Mouse (Mus musculus) megakaryocyte-erythroid progenitor cell, adult 5-6 weeks (primary cell): ENCODE results near the gene Unc93a. TPM values are rescaled to one million over a fixed set of nuclear protein-coding genes. Genes with fewer than 3 reads are reported as not detected.
"Not testable (repeated sequence)": the region's sequence is repeated elsewhere in the genome, so short reads cannot be mapped to it uniquely, and the experiment has no call there.

Source experiments
- ATAC-seq: replicated peaks from 2 replicates; pipeline ENCODE4 v1.8.0; 2016; ENCODE audit warnings: mild to moderate bottlenecking, inconsistent platforms; ENCODE audit not compliant: severe bottlenecking, poor library complexity, low FRiP score, low TSS enrichment
- total RNA-seq, 2 experiments: library from RNA; stranded (forward) in 1 of 2; stranded (reverse) in 1 of 2; fragments of 200-1000, 215-1000 nt in 1 of 2; fragments of >200 nt in 1 of 2; fragmentation: Nextera tagmentation in 1 of 2; gene quantifications; 2 replicates each; pipeline ENCODE4 v1.2.3; 2014 to 2017

Gene Unc93a
- total RNA-seq, 2 experiments from 2014 or later = 0.33 TPM; not detected in 1

DNA sequence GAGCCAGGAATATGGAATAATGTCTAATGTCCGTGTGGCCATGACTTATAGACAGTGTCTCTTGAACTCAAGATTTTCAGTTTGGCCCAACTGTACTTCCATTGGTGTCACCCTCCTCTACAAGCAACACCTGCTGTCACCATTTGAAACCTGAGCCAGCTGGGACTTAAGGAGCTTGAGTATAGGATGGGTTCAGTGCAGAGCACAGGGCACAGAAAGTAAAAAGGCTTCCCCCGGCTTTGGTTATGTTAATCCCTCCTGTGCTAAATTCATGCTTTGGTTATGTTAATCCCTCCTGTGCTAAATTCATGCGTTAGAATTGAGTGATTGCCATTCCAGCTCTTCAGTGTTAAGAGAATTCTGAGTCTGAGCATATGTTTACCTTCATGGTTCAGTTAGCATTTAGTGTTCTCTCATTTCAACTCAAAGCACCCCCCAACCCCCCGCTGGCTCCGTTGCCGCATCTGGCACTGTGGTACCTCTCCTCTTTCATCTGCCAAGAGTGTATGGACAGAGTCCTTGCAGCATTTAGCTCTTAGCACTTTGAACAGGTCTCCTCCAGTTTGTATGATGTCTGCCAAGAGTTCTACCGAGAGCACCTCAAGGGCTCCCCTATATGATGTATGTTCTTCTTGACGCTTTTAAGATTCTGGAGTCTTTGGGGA, 39.4 kb downstream of the Unc93a start:
- not testable (repeated sequence) for ATAC-seq

DNA sequence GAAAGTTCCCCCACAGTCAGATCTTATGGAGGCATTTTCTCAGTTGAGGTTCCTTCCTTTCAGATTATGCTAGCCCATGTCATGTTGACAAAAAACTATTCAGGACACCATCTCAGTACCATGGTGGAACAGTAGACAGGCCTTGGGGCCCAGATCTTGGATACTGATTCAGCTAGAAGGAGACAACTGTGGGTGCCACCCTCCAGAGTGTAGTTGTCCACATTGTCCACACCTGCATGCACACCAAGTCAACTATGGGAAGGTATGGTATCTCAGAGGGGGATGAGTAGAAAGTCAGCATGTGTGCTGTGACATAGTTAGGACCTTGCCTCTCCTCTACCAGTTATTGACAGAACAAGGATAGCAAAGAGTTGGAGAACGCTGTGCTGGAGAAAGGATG, 40.1 kb downstream of the Unc93a start:
- not testable (repeated sequence) for ATAC-seq

DNA sequence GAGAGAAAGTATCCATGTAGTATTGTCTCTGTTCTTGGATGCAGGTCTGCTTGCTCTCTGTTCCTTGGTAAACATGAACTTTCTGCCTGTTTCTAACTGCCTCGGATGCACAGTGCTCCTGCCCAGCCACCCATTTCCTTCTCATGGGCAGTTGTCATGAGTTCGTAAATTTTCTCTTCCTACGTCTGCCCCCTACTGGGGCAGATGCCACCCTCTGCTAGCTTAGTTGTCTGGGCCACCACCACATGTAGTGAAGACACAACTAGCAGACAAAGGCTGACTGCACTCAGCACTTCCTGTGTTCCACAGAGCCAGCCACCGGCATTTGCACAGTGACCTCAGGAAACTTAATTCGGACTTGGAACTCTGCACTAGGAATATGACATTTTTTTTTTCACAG, 62.4 kb downstream of the Unc93a start:
- ATAC-seq = not testable (repeated sequence)

DNA sequence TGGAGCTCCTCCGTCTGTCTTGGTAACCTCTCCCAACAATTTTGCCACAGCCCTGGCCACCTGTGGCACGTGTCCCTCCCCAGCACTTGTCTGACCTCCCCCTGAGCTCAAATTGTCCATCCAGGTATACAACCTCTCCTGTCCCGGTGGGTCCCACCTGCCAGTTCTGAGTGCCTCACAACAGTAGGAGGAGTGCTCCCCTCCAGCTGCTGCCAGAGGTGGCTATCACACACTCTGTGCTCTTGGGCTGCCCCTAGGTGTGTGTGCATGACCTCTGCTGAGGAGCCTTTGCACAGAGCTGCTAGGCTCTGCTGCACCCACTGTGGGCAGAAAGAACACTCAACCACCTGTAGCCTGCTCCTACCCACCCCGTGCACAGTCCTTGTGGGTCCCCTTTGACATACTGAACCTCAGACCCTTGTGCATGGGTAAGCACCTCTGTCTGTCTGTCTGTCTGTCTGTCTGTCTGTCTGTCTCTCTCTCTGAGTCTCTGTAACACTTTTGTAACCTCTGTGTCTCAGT, 63.7 kb downstream of the Unc93a start:
- ATAC-seq = not testable (repeated sequence)

DNA sequence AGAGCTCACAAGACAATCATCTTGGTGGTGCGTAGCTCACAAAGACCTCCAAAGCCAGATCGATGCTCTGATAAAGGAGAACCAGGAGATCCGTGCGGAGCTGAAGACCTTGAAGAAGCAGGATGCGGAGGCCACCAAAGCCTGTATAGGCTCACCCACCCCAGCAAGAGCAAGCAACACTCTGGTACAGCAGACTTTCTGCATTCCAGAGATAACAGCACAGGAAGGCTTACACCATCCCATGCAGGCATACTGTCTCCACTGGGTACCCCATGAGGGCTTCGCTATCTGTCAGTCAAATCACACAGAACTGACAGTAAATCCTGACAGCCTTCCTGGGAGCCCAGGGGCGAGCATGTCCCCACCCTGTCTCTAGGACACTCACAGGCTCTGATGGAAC, 68.7 kb downstream of the Unc93a start:
- not testable (repeated sequence) for ATAC-seq

DNA sequence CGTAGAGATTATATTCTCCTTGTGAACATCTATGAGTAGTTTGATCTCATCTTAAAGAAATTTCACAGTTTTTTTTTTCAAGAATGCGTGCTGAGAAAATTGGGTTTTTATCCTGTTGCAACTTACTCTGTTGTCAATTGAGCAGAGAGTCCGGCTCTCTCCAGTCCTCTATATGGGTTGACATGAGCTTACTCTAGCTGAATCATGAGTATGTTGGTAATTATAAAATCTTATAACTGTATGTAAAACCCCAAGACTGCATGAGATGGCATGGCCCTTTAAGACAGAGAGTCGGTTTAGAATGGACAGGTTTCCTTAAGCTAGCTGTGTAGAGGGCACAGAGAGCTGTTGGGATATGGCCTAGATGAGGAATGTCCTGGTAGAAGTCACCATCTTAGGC, 70.8 kb downstream of the Unc93a start, which contains the start of gene Tcp10b:
TSS of gene Tcp10b (plus strand) at position 301 of the 400 bp plus-strand sequence.
- ATAC-seq = not testable (repeated sequence)

Other genes starting within 250 kb of the Unc93a start
- gene Pnldc1, start 221.6 kb downstream of the Unc93a start, total RNA-seq (2014; fragmentation: Nextera tagmentation) = 12.4 TPM in 1 of 2 replicates, not detected in the other
- 0.15 TPM in 1 of 2 replicates, not detected in the other for gene Pnldc1, start 221.6 kb downstream of the Unc93a start, total RNA-seq (2017)
- gene Tcp1, start 216.1 kb downstream of the Unc93a start, total RNA-seq (2014; fragmentation: Nextera tagmentation) = 481 and 497 TPM in 2 replicates
- gene Tcp1, start 216.1 kb downstream of the Unc93a start, total RNA-seq (2017) = 1,112 and 1,392 TPM in 2 replicates
- gene Mrpl18, start 215.5 kb downstream of the Unc93a start, total RNA-seq (2014; fragmentation: Nextera tagmentation) = 165 and 221 TPM in 2 replicates
- 214 and 219 TPM in 2 replicates for gene Mrpl18, start 215.5 kb downstream of the Unc93a start, total RNA-seq (2017)
- gene Acat3, start 191.2 kb downstream of the Unc93a start, total RNA-seq (2014; fragmentation: Nextera tagmentation) = 0.33 TPM in 1 of 2 replicates, not detected in the other
- gene Acat3, start 191.2 kb downstream of the Unc93a start, total RNA-seq (2017) = 0.80 and 1.3 TPM in 2 replicates
- gene Acat2, start 171.1 kb downstream of the Unc93a start, total RNA-seq (2014; fragmentation: Nextera tagmentation) = 14.9 and 28.9 TPM in 2 replicates
- gene Acat2, start 171.1 kb downstream of the Unc93a start, total RNA-seq (2017) = 19.2 and 20.2 TPM in 2 replicates
- gene Wtap, start 137.6 kb downstream of the Unc93a start, total RNA-seq (2014; fragmentation: Nextera tagmentation) = 75.6 and 80.8 TPM in 2 replicates
- gene Wtap, start 137.6 kb downstream of the Unc93a start, total RNA-seq (2017) = 367 and 387 TPM in 2 replicates
- gene Sod2, start 125.0 kb downstream of the Unc93a start, total RNA-seq (2014; fragmentation: Nextera tagmentation) = 86.0 and 94.0 TPM in 2 replicates
- gene Sod2, start 125.0 kb downstream of the Unc93a start, total RNA-seq (2017) = 95.3 and 124 TPM in 2 replicates
- gene Gpr31b, start 79.5 kb downstream of the Unc93a start, total RNA-seq (2014; fragmentation: Nextera tagmentation) = not detected in 2 replicates
- not detected in 2 replicates for gene Gpr31b, start 79.5 kb downstream of the Unc93a start, total RNA-seq (2017)
- not detected in 2 replicates for gene Tcp10b, start 70.7 kb downstream of the Unc93a start, total RNA-seq (2014; fragmentation: Nextera tagmentation)
- gene Tcp10b, start 70.7 kb downstream of the Unc93a start, total RNA-seq (2017) = 0.23 TPM in 1 of 2 replicates, not detected in the other
- gene Smok2a, start 89.4 kb upstream of the Unc93a start, total RNA-seq (2014; fragmentation: Nextera tagmentation) = not detected in 2 replicates
- not detected in 2 replicates for gene Smok2a, start 89.4 kb upstream of the Unc93a start, total RNA-seq (2017)
- not detected in 2 replicates for gene Smok2b, start 98.4 kb upstream of the Unc93a start, total RNA-seq (2014; fragmentation: Nextera tagmentation)
- gene Smok2b, start 98.4 kb upstream of the Unc93a start, total RNA-seq (2017) = not detected in 2 replicates
- not detected in 2 replicates for gene Tcp10c, start 222.8 kb upstream of the Unc93a start, total RNA-seq (2014; fragmentation: Nextera tagmentation)
- gene Tcp10c, start 222.8 kb upstream of the Unc93a start, total RNA-seq (2017) = not detected in 2 replicates